Mouse (Mus musculus) cortical plate, adult 2 months (tissue): ENCODE data around the gene Nckap1l.

Source experiments
- CTCF ChIP-seq: fragments of 200-500 bp; IDR thresholded peaks from 2 replicates; pipeline ENCODE4 v1.5.1; 2011; ENCODE audit warnings: mild to moderate bottlenecking, control low read depth, low read length; ENCODE audit not compliant: insufficient read depth; ENCODE audit errors: extremely low read depth
- POLR2A ChIP-seq: fragments of 200-500 bp; IDR thresholded peaks from 2 replicates; pipeline ENCODE4 v1.6.1; 2011; ENCODE audit warnings: mild to moderate bottlenecking, low read length, control low read depth; ENCODE audit not compliant: insufficient read depth; ENCODE audit errors: extremely low read depth

DNA sequence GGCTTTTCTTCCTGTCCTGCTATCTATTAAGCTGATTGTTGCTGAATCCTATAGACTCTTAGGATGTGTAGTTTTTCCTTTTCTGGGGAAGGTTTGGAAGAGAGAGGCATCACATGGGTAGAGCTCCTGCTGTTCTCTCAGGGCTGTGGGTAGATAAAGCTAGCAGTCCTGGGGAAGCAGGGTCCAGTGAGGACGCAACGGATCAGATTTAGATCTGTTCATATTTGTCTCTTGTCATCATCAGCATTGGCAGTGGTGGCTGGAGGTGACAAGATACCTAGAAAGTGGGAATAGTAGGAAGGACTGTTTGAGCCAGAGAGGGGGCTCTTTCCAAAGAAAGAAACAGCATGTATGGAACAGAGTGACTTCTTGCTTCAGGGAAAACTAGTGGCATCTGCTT, 81.4 kb downstream of the Nckap1l start:
- TF ChIP-seq CTCF = no peak
- no peak for TF ChIP-seq POLR2A
